Mouse (Mus musculus): ENCODE results near the gene Olfr857. TPM values are rescaled to one million over a fixed set of nuclear protein-coding genes. Genes with fewer than 3 reads are reported as not detected.
"Not testable (repeated sequence)": the region's sequence is repeated elsewhere in the genome, so short reads cannot be mapped to it uniquely, and the experiment has no call there.

Olfr857 gene
- total RNA-seq (2021) = not detected
- long read RNA-seq, experiment 1 = 0 reads
- long read RNA-seq, experiment 2 = 0 reads

GRCm38 (mm10) chr9:19709133-19709532 is at the start of gene Olfr857:
Olfr857 (plus strand) TSS chr9:19709433.
- DNase-seq (ENCODE audit: low spot score in 2 of 2) = no peak

- no peak for DNase-seq (ENCODE audit: low spot score in 2 of 2)
Measured at GRCm38 (mm10) chr9:19690281-19690680, 19.0 kb upstream of the Olfr857 start.

GRCm38 (mm10) chr9:19691426-19691825 is 17.8 kb upstream of the Olfr857 start:
- DNase-seq (ENCODE audit: low spot score in 2 of 2) = no peak

GRCm38 (mm10) chr9:19692430-19692829 is 16.8 kb upstream of the Olfr857 start:
- DNase-seq (ENCODE audit: low spot score in 2 of 2) = no peak

- DNase-seq (ENCODE audit: low spot score in 2 of 2) = not testable (repeated sequence)
Measured at GRCm38 (mm10) chr9:19694285-19694684, 14.9 kb upstream of the Olfr857 start.

GRCm38 (mm10) chr9:19694898-19695379 is 14.3 kb upstream of the Olfr857 start:
- DNase-seq (ENCODE audit: low spot score in 2 of 2) = not testable (repeated sequence)

- DNase-seq (ENCODE audit: low spot score in 2 of 2) = not testable (repeated sequence)
Measured at GRCm38 (mm10) chr9:19704546-19704945, 4.7 kb upstream of the Olfr857 start.

Other genes with a start within 250 kb of the Olfr857 start
- not detected for gene Olfr850, start 231.2 kb upstream of the Olfr857 start, total RNA-seq (2021)
- gene Olfr851, start 216.1 kb upstream of the Olfr857 start, total RNA-seq (2021) = not detected
- gene Olfr853, start 168.4 kb upstream of the Olfr857 start, total RNA-seq (2021) = not detected
- gene Olfr854, start 142.1 kb upstream of the Olfr857 start, total RNA-seq (2021) = not detected
- gene Olfr855, start 126.8 kb upstream of the Olfr857 start, total RNA-seq (2021) = not detected
- 10 to 100 TPM; 21.9 to 25.3 TPM for gene Zfp317, start 87.3 kb upstream of the Olfr857 start, total RNA-seq (2021)
- not detected for gene Olfr58, start 70.8 kb downstream of the Olfr857 start, total RNA-seq (2021)
- gene Olfr859, start 95.5 kb downstream of the Olfr857 start, total RNA-seq (2021) = not detected
- not detected for gene Olfr860, start 140.3 kb downstream of the Olfr857 start, total RNA-seq (2021)
- not detected for gene Olfr862, start 178.6 kb downstream of the Olfr857 start, total RNA-seq (2021)
- not detected for gene Olfr77, start 207.4 kb downstream of the Olfr857 start, total RNA-seq (2021)

Data from adrenal gland, postnatal 4 days (tissue).